Mouse (Mus musculus) embryonic facial prominence, embryonic 15.5 days (tissue): ENCODE results near the gene Spata5. TPM values are rescaled to one million over a fixed set of nuclear protein-coding genes. Genes with fewer than 3 reads are reported as not detected.
A peak's percentile ranks its signal among the peaks of the same experiment; 100 is the strongest.

Source experiments
- ATAC-seq: fragments of 200-750 bp; cut with Nextera tagmentation; 2 replicates; pipeline ENCODE4 v1.8.0; 2017; ENCODE audit warnings: low read depth, moderate TSS enrichment; ENCODE audit not compliant: insufficient number of reproducible peaks, low FRiP score, low TSS enrichment
- H3K27ac ChIP-seq: fragments of 300-500 bp; sonication (generic); replicated peaks from 2 replicates; pipeline ENCODE4 v1.5.1; 2015; ENCODE audit warnings: mild to moderate bottlenecking, inconsistent platforms
- H3K27me3 ChIP-seq: fragments of 300-500 bp; sonication (generic); 2 replicates; pipeline ENCODE4 v1.6.1; 2015; ENCODE audit warnings: inconsistent platforms
- H3K36me3 ChIP-seq: fragments of 300-500 bp; sonication (generic); 2 replicates; pipeline ENCODE4 v1.6.1; 2015; ENCODE audit warnings: mild to moderate bottlenecking, inconsistent platforms
- H3K4me1 ChIP-seq: fragments of 300-500 bp; sonication (generic); 2 replicates; pipeline ENCODE4 v1.6.1; 2015; ENCODE audit warnings: inconsistent platforms
- H3K4me2 ChIP-seq: fragments of 300-500 bp; sonication (generic); replicated peaks from 2 replicates; pipeline ENCODE4 v1.6.1; 2015; ENCODE audit warnings: mild to moderate bottlenecking, inconsistent platforms
- H3K4me3 ChIP-seq: fragments of 300-500 bp; sonication (generic); replicated peaks from 2 replicates; pipeline ENCODE4 v1.5.1; 2015; ENCODE audit warnings: mild to moderate bottlenecking, inconsistent platforms
- H3K9ac ChIP-seq: fragments of 300-500 bp; sonication (generic); 2 replicates; pipeline ENCODE4 v1.6.1; 2015; ENCODE audit warnings: inconsistent platforms
- H3K9me3 ChIP-seq: fragments of 300-500 bp; sonication (generic); replicated peaks from 2 replicates; pipeline ENCODE4 v1.6.1; 2016; ENCODE audit warnings: inconsistent platforms
- WGBS: fragments of 180-500 bp; shearing (Covaris S2); methylation state at CpG from one replicate; pipeline ENCODE4 v1.1.7; 2015; 5-methylcytosine and 5-hydroxymethylcytosine counted together
- polyA plus RNA-seq: library from polyadenylated mRNA; unstranded; fragments of >200 nt; fragmentation: Nextera tagmentation; extraction: Ambion mirVana; gene quantifications from 2 replicates; pipeline ENCODE4 v1.2.1, GENCODE M21; 2015

Gene Spata5
- polyA plus RNA-seq: 34.7 and 38.9 TPM in 2 replicates

GRCm38 (mm10) chr3:37419458-37419991 is at the start of gene Spata5:
Gene Spata5 (plus strand): TSS chr3:37419896.
- peak within 1 kb of the TSS; percentile 95 for H3K4me3 ChIP-seq
- no peaks in the 10 kb centered on the region for H3K27me3 ChIP-seq
- ATAC-seq: peak; percentile 98
- H3K4me1 ChIP-seq: peaks cover 17% of the 10 kb centered on the region
- H3K4me2 ChIP-seq: peak within 1 kb of the TSS; percentile 74
- H3K9me3 ChIP-seq: no peaks in the 10 kb centered on the region
- WGBS: under 1% methylated on average over 43 of the region's 50 CpGs
- 0 out of 2 replicates have a peak, but pooled peaks cover 3% of the 10 kb centered on the region for H3K36me3 ChIP-seq
- H3K27ac ChIP-seq: peak within 1 kb of the TSS; percentile 94
- peak within 1 kb of the TSS; percentile 69 for H3K9ac ChIP-seq

GRCm38 (mm10) chr3:37370407-37370806 is 49.3 kb upstream of the Spata5 start:
- no peak overlapping the region for H3K9ac ChIP-seq
- H3K4me3 ChIP-seq: no peak overlapping the region
- H3K27me3 ChIP-seq: no peaks in the 10 kb centered on the region
- no peak overlapping the region for H3K4me2 ChIP-seq
- H3K27ac ChIP-seq: no peak overlapping the region
- peaks cover 8% of the 10 kb centered on the region; the same call in 1 of the 2 replicates for H3K4me1 ChIP-seq
- no peaks in the 10 kb centered on the region for H3K36me3 ChIP-seq
- ATAC-seq: no peak
- WGBS: 58% methylated on average over 4 of the region's 4 CpGs
- no peaks in the 10 kb centered on the region for H3K9me3 ChIP-seq

- Histone ChIP-seq H3K4me3 (no peak overlapping the region), H3K4me2 (no peak overlapping the region), H3K27ac (peak overlapping the region; percentile 76), H3K36me3 (no peaks in the 10 kb centered on the region), H3K9me3 (no peaks in the 10 kb centered on the region), H3K9ac (no peak overlapping the region), H3K27me3 (no peaks in the 10 kb centered on the region), H3K4me1 (peaks cover 15% of the 10 kb centered on the region; the same call in 1 of the 2 replicates)
- ATAC-seq: no peak
- WGBS: 67% methylated on average over 11 of the region's 11 CpGs
Observed at GRCm38 (mm10) chr3:37373712-37374111, 46.0 kb upstream of the Spata5 start.

GRCm38 (mm10) chr3:37377926-37378325 is 41.8 kb upstream of the Spata5 start:
- no peak overlapping the region for H3K4me2 ChIP-seq
- H3K36me3 ChIP-seq: no peaks in the 10 kb centered on the region
- H3K4me1 ChIP-seq: peaks cover 38% of the 10 kb centered on the region
- no peak overlapping the region for H3K4me3 ChIP-seq
- H3K9me3 ChIP-seq: no peaks in the 10 kb centered on the region
- ATAC-seq: no peak
- WGBS: 66% methylated on average over 6 of the region's 6 CpGs
- peak overlapping the region; percentile 29; the same call in 1 of the 2 replicates for H3K27ac ChIP-seq
- no peaks in the 10 kb centered on the region for H3K27me3 ChIP-seq
- no peak overlapping the region for H3K9ac ChIP-seq

GRCm38 (mm10) chr3:37378412-37378811 is 41.3 kb upstream of the Spata5 start:
- H3K4me3 ChIP-seq: no peak overlapping the region
- H3K4me1 ChIP-seq: peaks cover 40% of the 10 kb centered on the region
- ATAC-seq: 0 out of 2 replicates have a peak, but pooled peaks have one; percentile 16
- H3K27me3 ChIP-seq: no peaks in the 10 kb centered on the region
- no peak overlapping the region for H3K4me2 ChIP-seq
- no peaks in the 10 kb centered on the region for H3K9me3 ChIP-seq
- 54% methylated on average over 6 of the region's 6 CpGs for WGBS
- H3K27ac ChIP-seq: peak overlapping the region; percentile 29; the same call in 1 of the 2 replicates
- no peaks in the 10 kb centered on the region for H3K36me3 ChIP-seq
- no peak overlapping the region for H3K9ac ChIP-seq

GRCm38 (mm10) chr3:37379201-37379600 is 40.5 kb upstream of the Spata5 start:
- Histone ChIP-seq H3K9me3 (no peaks in the 10 kb centered on the region), H3K4me1 (peaks cover 44% of the 10 kb centered on the region), H3K4me2 (no peak overlapping the region), H3K27ac (peak overlapping the region; percentile 86), H3K36me3 (no peaks in the 10 kb centered on the region), H3K27me3 (no peaks in the 10 kb centered on the region), H3K4me3 (no peak overlapping the region), H3K9ac (no peak overlapping the region)
- WGBS: 82% methylated on average over 14 of the region's 14 CpGs
- no peak for ATAC-seq

GRCm38 (mm10) chr3:37379930-37380881 is 39.5 kb upstream of the Spata5 start:
- Histone ChIP-seq H3K4me2 (no peak overlapping the region), H3K27ac (peak overlapping the region; percentile 86), H3K27me3 (no peaks in the 10 kb centered on the region), H3K4me3 (no peak overlapping the region), H3K36me3 (no peaks in the 10 kb centered on the region), H3K9ac (no peak overlapping the region), H3K9me3 (no peaks in the 10 kb centered on the region), H3K4me1 (peaks cover 48% of the 10 kb centered on the region)
- ATAC-seq: peak; percentile 67
- WGBS: 50% methylated on average over 18 of the region's 18 CpGs

GRCm38 (mm10) chr3:37381457-37381856 is 38.2 kb upstream of the Spata5 start:
- no peak overlapping the region for H3K9ac ChIP-seq
- H3K27ac ChIP-seq: peak overlapping the region; percentile 86
- no peaks in the 10 kb centered on the region for H3K27me3 ChIP-seq
- no peaks in the 10 kb centered on the region for H3K9me3 ChIP-seq
- H3K4me1 ChIP-seq: peaks cover 48% of the 10 kb centered on the region
- no peak overlapping the region for H3K4me2 ChIP-seq
- ATAC-seq: no peak
- no peak overlapping the region for H3K4me3 ChIP-seq
- 48% methylated on average over 6 of the region's 6 CpGs for WGBS
- no peaks in the 10 kb centered on the region for H3K36me3 ChIP-seq

GRCm38 (mm10) chr3:37383096-37383765 is 36.5 kb upstream of the Spata5 start:
- peak overlapping the region; percentile 86 for H3K27ac ChIP-seq
- H3K27me3 ChIP-seq: no peaks in the 10 kb centered on the region
- H3K9me3 ChIP-seq: no peaks in the 10 kb centered on the region
- ATAC-seq: peak; percentile 46; the same call in 1 of the 2 replicates
- no peak overlapping the region for H3K9ac ChIP-seq
- H3K4me3 ChIP-seq: no peak overlapping the region
- no peaks in the 10 kb centered on the region for H3K36me3 ChIP-seq
- 47% methylated on average over 6 of the region's 6 CpGs for WGBS
- H3K4me2 ChIP-seq: no peak overlapping the region
- H3K4me1 ChIP-seq: peaks cover 42% of the 10 kb centered on the region

- no peak for ATAC-seq
- Histone ChIP-seq H3K9me3 (no peaks in the 10 kb centered on the region), H3K27ac (no peak overlapping the region), H3K4me1 (peaks cover 18% of the 10 kb centered on the region), H3K27me3 (no peaks in the 10 kb centered on the region), H3K4me3 (no peak overlapping the region), H3K9ac (no peak overlapping the region), H3K4me2 (no peak overlapping the region), H3K36me3 (no peaks in the 10 kb centered on the region)
- WGBS: 82% methylated on average over 6 of the region's 6 CpGs
Observed at GRCm38 (mm10) chr3:37387310-37387709, 32.4 kb upstream of the Spata5 start.
